In genomic region chr7:134226231-134226630, GRCm38 (mm10) we compare ENCODE assay signal across 27 mouse cellular contexts. TPM values are rescaled to one million over a fixed set of nuclear protein-coding genes. Genes with fewer than 3 reads are reported as not detected.
DNase-seq lines count a peak whose midpoint lies in the region; ATAC-seq and TF ChIP-seq lines count a peak whose summit lies in the region.
"Had no signal": no experiment of that assay in that cellular context is flagged by ENCODE, and none has a peak within 500 bp of the region (broad histone marks: within the 10 kb centered on the region; RNA-seq: fewer than 3 reads in every experiment).

No protein-coding gene starts in this region.

- intact Hi-C loops in heart, postnatal 14 days (cut with DNase I) = no loop called here

- H3K9ac ChIP-seq in hindbrain, postnatal 0 days (replicated peaks; ENCODE audit: low read length) = no peak overlapping the region
- H3K9ac ChIP-seq: embryonic facial prominence, embryonic 13.5 days; embryonic facial prominence, embryonic 15.5 days; forebrain, embryonic 13.5 days; forebrain, embryonic 15.5 days had no signal

- WGBS in hindbrain, embryonic 10.5 days = 72% methylated on average over 3 of the region's 3 CpGs
- 74% methylated on average over 3 of the region's 3 CpGs for WGBS in hindbrain, postnatal 0 days

- peaks cover 35% of the 10 kb centered on the region for H3K27me3 ChIP-seq in hindbrain, embryonic 10.5 days (ENCODE audit: insufficient read depth, poor library complexity, severe bottlenecking)
- H3K27me3 ChIP-seq in hindbrain, postnatal 0 days (ENCODE audit: insufficient read depth, low read length) = no peaks in the 10 kb centered on the region
- no peaks in the 10 kb centered on the region for H3K27me3 ChIP-seq in testis, adult 2 months (ENCODE audit: control insufficient read depth, insufficient read depth, low read length)
- H3K27me3 ChIP-seq: CH12.LX; forebrain, embryonic 15.5 days; Patski had no signal

- TF ChIP-seq CTCF in hindbrain, postnatal 0 days (IDR thresholded peaks at IDR 0.05; ENCODE audit: low read depth) = no peak
- TF ChIP-seq CTCF in testis, adult 2 months (IDR thresholded peaks at IDR 0.05; ENCODE audit: control insufficient read depth, insufficient read depth, insufficient replicate concordance, low read depth, low read length) = no peak

- H3K4me2 ChIP-seq in hindbrain, postnatal 0 days (ENCODE audit: low read depth, low read length) = no peak overlapping the region

- no peak overlapping the region for H3K4me3 ChIP-seq in hindbrain, embryonic 10.5 days
- H3K4me3 ChIP-seq in hindbrain, postnatal 0 days (ENCODE audit: low read length) = no peak overlapping the region
- H3K4me3 ChIP-seq in testis, adult 2 months (ENCODE audit: control insufficient read depth, low read depth, low read length) = peak overlapping the region; percentile 84
- H3K4me3 ChIP-seq: forebrain, embryonic 13.5 days had no signal

- peak overlapping the region; percentile 16; the same call in 1 of the 2 replicates for H3K27ac ChIP-seq in hindbrain, embryonic 10.5 days
- no peak overlapping the region for H3K27ac ChIP-seq in hindbrain, postnatal 0 days
- no peak overlapping the region for H3K27ac ChIP-seq in testis, adult 2 months (ENCODE audit: control insufficient read depth, insufficient read depth, low read depth, low read length)
- H3K27ac ChIP-seq: forebrain, embryonic 13.5 days; forebrain, embryonic 15.5 days had no signal

- H3K36me3 ChIP-seq in hindbrain, embryonic 10.5 days = no peaks in the 10 kb centered on the region
- no peaks in the 10 kb centered on the region for H3K36me3 ChIP-seq in hindbrain, postnatal 0 days (ENCODE audit: insufficient read depth, low read length)
- H3K36me3 ChIP-seq in testis, adult 2 months (ENCODE audit: control insufficient read depth, insufficient read depth, low read length) = no peaks in the 10 kb centered on the region
- H3K36me3 ChIP-seq: embryonic facial prominence, embryonic 13.5 days; embryonic facial prominence, embryonic 15.5 days; forebrain, embryonic 15.5 days; G1E had no signal

- H3K4me1 ChIP-seq in hindbrain, embryonic 10.5 days (replicated peaks) = peaks cover 45% of the 10 kb centered on the region
- peaks cover 12% of the 10 kb centered on the region for H3K4me1 ChIP-seq in hindbrain, postnatal 0 days (ENCODE audit: insufficient read depth, low read length)
- peaks cover 19% of the 10 kb centered on the region for H3K4me1 ChIP-seq in testis, adult 2 months (ENCODE audit: control insufficient read depth, insufficient read depth, low read length)

- H3K9me3 ChIP-seq in hindbrain, embryonic 10.5 days = no peaks in the 10 kb centered on the region
- H3K9me3 ChIP-seq in hindbrain, postnatal 0 days (ENCODE audit: low read length) = no peaks in the 10 kb centered on the region
- H3K9me3 ChIP-seq: embryonic facial prominence, embryonic 13.5 days; embryonic facial prominence, embryonic 15.5 days; forebrain, embryonic 13.5 days; forebrain, embryonic 15.5 days had no signal

- TF ChIP-seq POLR2A in testis, adult 2 months (IDR thresholded peaks at IDR 0.05; ENCODE audit: control insufficient read depth, low read depth, low read length) = no peak

- DNase-seq in heart, adult 11 months = peak; percentile 82
- DNase-seq in heart, postnatal 14 days = no peak
- DNase-seq in hindbrain, embryonic 10.5 days (ENCODE audit: low spot score) = no peak
- no peak for DNase-seq in hindbrain, postnatal 0 days (ENCODE audit: low spot score)
- no peak for DNase-seq in testis, postnatal 14 days (ENCODE audit: low spot score)
- DNase-seq in adrenal gland, postnatal 4 days (ENCODE audit: low spot score in 2 of 2) = no peak
- DNase-seq: adrenal gland, adult 8-10 months; adrenal gland, postnatal 14 days; adrenal gland, postnatal 36 days; B cell, adult 2 months; cerebellum, adult 11 months; cerebellum, adult 18-20 months; cerebellum, adult 8-10 months; cerebellum, adult 9-11 months; cerebellum, postnatal 14 days; cerebellum, postnatal 36 days; embryo, embryonic 11 days had no signal

- ATAC-seq in hindbrain, postnatal 0 days = no peak
- ATAC-seq: activated CD4-positive, CD25-positive, alpha-beta regulatory T cell, adult 4 months; CD4-positive, CD25-positive, alpha-beta regulatory T cell, adult 4 months; forebrain, embryonic 13.5 days; forebrain, embryonic 15.5 days; Patski had no signal

RNA-seq across cellular contexts. Expression of gene Adam12, which starts 5.7 kb away (rescaled TPM):
- total RNA-seq in heart, postnatal 14 days (2021) = 1 to 10 TPM; 4.5 to 6.2 TPM
- 2.0 TPM in 2 replicates for polyA plus RNA-seq in hindbrain, embryonic 10.5 days (2016; fragmentation: Nextera tagmentation; extraction: Ambion mirVana)
- total RNA-seq in hindbrain, postnatal 0 days (2014; rRNA removed) = 12.3 and 24.1 TPM in 2 replicates
- polyA plus RNA-seq in hindbrain, postnatal 0 days (2015; fragmentation: Nextera tagmentation; extraction: Ambion mirVana) = 3.5 and 4.0 TPM in 2 replicates
- polyA plus RNA-seq in testis, adult 2 months (2012; rRNA removed) = 0.51 and 0.58 TPM in 2 replicates
- total RNA-seq in adrenal gland, postnatal 4 days (2021) = 10 to 100 TPM; 24.4 to 26.3 TPM
- total RNA-seq: CH12.LX had no signal
- polyA plus RNA-seq: G1E had no signal
